Mouse (Mus musculus) myocyte (in vitro differentiated cells): ENCODE data around the gene Bst1. TPM values are rescaled to one million over a fixed set of nuclear protein-coding genes. Genes with fewer than 3 reads are reported as not detected.
A peak's percentile ranks its signal among the peaks of the same experiment; 100 is the strongest.

Experiments
- H3K27me3 ChIP-seq: one replicate; pipeline ENCODE4 v1.6.1; 2011; ENCODE audit not compliant: control insufficient read depth, insufficient read depth, insufficient read length
- H3K36me3 ChIP-seq: one replicate; pipeline ENCODE4 v1.6.1; 2011; ENCODE audit not compliant: control insufficient read depth, insufficient read depth
- H3K4me2 ChIP-seq: one replicate; pipeline ENCODE4 v1.6.1; 2011; ENCODE audit warnings: low read depth, control low read depth
- H3K4me3 ChIP-seq: one replicate; pipeline ENCODE4 v1.5.1; 2011; ENCODE audit warnings: mild to moderate bottlenecking, control low read depth, moderate library complexity
- H3K79me2 ChIP-seq: one replicate; pipeline ENCODE4 v1.6.1; 2011; ENCODE audit not compliant: control insufficient read depth, insufficient read depth
- H3ac ChIP-seq: one replicate; pipeline ENCODE4 v1.6.1; 2011; ENCODE audit not compliant: control insufficient read depth, insufficient read length
- CEBPB ChIP-seq: IDR thresholded peaks from 2 replicates; pipeline ENCODE4 v1.6.1; 2011; ENCODE audit warnings: mild to moderate bottlenecking, moderate library complexity; ENCODE audit not compliant: poor library complexity, insufficient read depth, severe bottlenecking
- E2F4 ChIP-seq: IDR thresholded peaks from one replicate; pipeline ENCODE4 v1.6.1; 2011; ENCODE audit warnings: mild to moderate bottlenecking, control low read depth, moderate library complexity; ENCODE audit not compliant: insufficient read depth
- MAX ChIP-seq: IDR thresholded peaks from one replicate; pipeline ENCODE4 v1.6.1; 2011; ENCODE audit warnings: low read depth, mild to moderate bottlenecking, control low read depth
- MYOD1 ChIP-seq, 3 experiments: IDR thresholded peaks; one replicate each; pipeline ENCODE4 v1.6.1; 2011; ENCODE audit warnings: control low read depth in 2 of 3, low read depth in 2 of 3, mild to moderate bottlenecking in 2 of 3, moderate library complexity in 1 of 3; ENCODE audit not compliant: insufficient read length in 2 of 3, control insufficient read depth in 1 of 3
- MYOG ChIP-seq, 3 experiments: IDR thresholded peaks; one replicate each; pipeline ENCODE4 v1.6.1; 2011; ENCODE audit warnings: control low read depth in 2 of 3, low read depth in 2 of 3, mild to moderate bottlenecking in 2 of 3; ENCODE audit not compliant: insufficient read length in 2 of 3, control insufficient read depth in 1 of 3, insufficient read depth in 1 of 3
- POLR2A ChIP-seq: IDR thresholded peaks from one replicate; pipeline ENCODE4 v1.6.1; 2011; ENCODE audit warnings: low read depth, mild to moderate bottlenecking, control low read depth, moderate library complexity; ENCODE audit not compliant: insufficient read length
- POLR2AphosphoS2 ChIP-seq: IDR thresholded peaks from one replicate; pipeline ENCODE4 v1.6.1; 2011; ENCODE audit warnings: low read depth, control low read depth; ENCODE audit not compliant: insufficient read length
- REST ChIP-seq: IDR thresholded peaks from one replicate; pipeline ENCODE4 v1.6.1; 2011; ENCODE audit warnings: mild to moderate bottlenecking, control low read depth, moderate library complexity; ENCODE audit not compliant: insufficient read depth, insufficient read length
- SRF ChIP-seq: IDR thresholded peaks from one replicate; pipeline ENCODE4 v1.6.1; 2011; ENCODE audit warnings: low read depth; ENCODE audit not compliant: control insufficient read depth, insufficient read length
- TCF12 ChIP-seq: IDR thresholded peaks from one replicate; pipeline ENCODE4 v1.6.1; 2011; ENCODE audit warnings: mild to moderate bottlenecking, control low read depth; ENCODE audit not compliant: poor library complexity, insufficient read depth, severe bottlenecking
- TCF3 ChIP-seq: IDR thresholded peaks from one replicate; pipeline ENCODE4 v1.6.1; 2011; ENCODE audit warnings: low read depth, control low read depth; ENCODE audit not compliant: insufficient read length
- USF1 ChIP-seq: IDR thresholded peaks from one replicate; pipeline ENCODE4 v1.6.1; 2011; ENCODE audit warnings: low read depth, mild to moderate bottlenecking, control low read depth, moderate library complexity
- polyA plus RNA-seq: library from polyadenylated mRNA; unstranded; fragments of >200 nt; fragmentation: generic; extraction: Trizol; gene quantifications from one replicate; pipeline ENCODE4 v1.2.1, GENCODE M21; 2012; ENCODE audit warnings: missing spikeins

Bst1 gene
- polyA plus RNA-seq, 1 experiment, result not detected

- no peak overlapping the region for H3K4me2 ChIP-seq
- TF ChIP-seq CEBPB (no peak), MAX (no peak), MYOG (IDR thresholded peaks at IDR 0.05; ENCODE audit: control insufficient read depth in 1 of 3, insufficient read depth in 1 of 3, insufficient read length in 2 of 3, low read depth in 2 of 3) (no peak), REST (no peak), POLR2AphosphoS2 (no peak), POLR2A (no peak), SRF (no peak), TCF12 (no peak), USF1 (no peak), E2F4 (no peak), MYOD1 (IDR thresholded peaks at IDR 0.05; ENCODE audit: control insufficient read depth in 1 of 3, insufficient read length in 2 of 3, low read depth in 2 of 3) (no peak), TCF3 (no peak)
Observed at GRCm38 (mm10) chr5:43801798-43802197, 16.9 kb upstream of the Bst1 start.

GRCm38 (mm10) chr5:43805401-43805800 lies 13.3 kb upstream of the Bst1 start:
- TF ChIP-seq SRF (no peak), USF1 (no peak), MAX (no peak)
- no peak overlapping the region for H3ac ChIP-seq
- no peaks in the 10 kb centered on the region for H3K27me3 ChIP-seq
- H3K79me2 ChIP-seq, result no peaks in the 10 kb centered on the region
- no peaks in the 10 kb centered on the region for H3K36me3 ChIP-seq
- H3K4me2 ChIP-seq, result no peak overlapping the region
- no peak overlapping the region for H3K4me3 ChIP-seq

More at GRCm38 (mm10) chr5:43801798-43802197, 16.9 kb upstream of the Bst1 start:
- H3K27me3 ChIP-seq, result no peaks in the 10 kb centered on the region
- no peaks in the 10 kb centered on the region for H3K36me3 ChIP-seq
- no peak overlapping the region for H3ac ChIP-seq
- no peak overlapping the region for H3K4me3 ChIP-seq
- no peaks in the 10 kb centered on the region for H3K79me2 ChIP-seq

GRCm38 (mm10) chr5:43806340-43806739 lies 12.3 kb upstream of the Bst1 start:
- Histone ChIP-seq H3ac (no peak overlapping the region), H3K36me3 (no peaks in the 10 kb centered on the region), H3K4me3 (no peak overlapping the region)

GRCm38 (mm10) chr5:43806914-43807313 lies 11.8 kb upstream of the Bst1 start:
- TF ChIP-seq POLR2A (no peak), SRF (no peak), MYOD1 (IDR thresholded peaks at IDR 0.05; ENCODE audit: control insufficient read depth in 1 of 3, insufficient read length in 2 of 3, low read depth in 2 of 3) (no peak), E2F4 (no peak), TCF3 (no peak), USF1 (no peak), MYOG (IDR thresholded peaks at IDR 0.05; ENCODE audit: control insufficient read depth in 1 of 3, insufficient read depth in 1 of 3, insufficient read length in 2 of 3, low read depth in 2 of 3) (no peak), POLR2AphosphoS2 (no peak), CEBPB (no peak), TCF12 (no peak), MAX (no peak), REST (no peak)

More at GRCm38 (mm10) chr5:43806340-43806739, 12.3 kb upstream of the Bst1 start:
- no peak overlapping the region for H3K4me2 ChIP-seq
- no peaks in the 10 kb centered on the region for H3K27me3 ChIP-seq
- TF ChIP-seq TCF12 (no peak), USF1 (no peak), CEBPB (no peak), MYOG (IDR thresholded peaks at IDR 0.05; ENCODE audit: control insufficient read depth in 1 of 3, insufficient read depth in 1 of 3, insufficient read length in 2 of 3, low read depth in 2 of 3) (no peak), TCF3 (no peak)
- no peaks in the 10 kb centered on the region for H3K79me2 ChIP-seq

GRCm38 (mm10) chr5:43807744-43808696 lies 10.7 kb upstream of the Bst1 start:
- H3K79me2 ChIP-seq, result no peaks in the 10 kb centered on the region
- no peaks in the 10 kb centered on the region for H3K36me3 ChIP-seq
- H3ac ChIP-seq, result peak overlapping the region; percentile 48
- H3K27me3 ChIP-seq, result no peaks in the 10 kb centered on the region
- H3K4me3 ChIP-seq, result peak overlapping the region; percentile 17
- peak overlapping the region; percentile 71 for H3K4me2 ChIP-seq
- TF ChIP-seq E2F4 (peak; percentile 28), MYOG (IDR thresholded peaks at IDR 0.05; ENCODE audit: control insufficient read depth in 1 of 3, insufficient read depth in 1 of 3, insufficient read length in 2 of 3, low read depth in 2 of 3) (peak in 2 of 3 experiments; percentile 64 to 73), POLR2AphosphoS2 (peak; percentile 71), SRF (no peak), MYOD1 (IDR thresholded peaks at IDR 0.05; ENCODE audit: control insufficient read depth in 1 of 3, insufficient read length in 2 of 3, low read depth in 2 of 3) (peak in 2 of 3 experiments; percentile 64 to 83), POLR2A (peak; percentile 76), REST (no peak), CEBPB (no peak)

More at GRCm38 (mm10) chr5:43806914-43807313, 11.8 kb upstream of the Bst1 start:
- Histone ChIP-seq H3K4me3 (no peak overlapping the region), H3K79me2 (no peaks in the 10 kb centered on the region), H3K4me2 (no peak overlapping the region), H3K36me3 (no peaks in the 10 kb centered on the region), H3K27me3 (no peaks in the 10 kb centered on the region), H3ac (no peak overlapping the region)
